Mouse (Mus musculus): ENCODE data around the gene Rps8. TPM values are rescaled to one million over a fixed set of nuclear protein-coding genes. Genes with fewer than 3 reads are reported as not detected.

Rps8 gene
- total and polyA plus RNA-seq, 3 experiments, result 1,132 to 5,186 (median 1,156) TPM

DNA sequence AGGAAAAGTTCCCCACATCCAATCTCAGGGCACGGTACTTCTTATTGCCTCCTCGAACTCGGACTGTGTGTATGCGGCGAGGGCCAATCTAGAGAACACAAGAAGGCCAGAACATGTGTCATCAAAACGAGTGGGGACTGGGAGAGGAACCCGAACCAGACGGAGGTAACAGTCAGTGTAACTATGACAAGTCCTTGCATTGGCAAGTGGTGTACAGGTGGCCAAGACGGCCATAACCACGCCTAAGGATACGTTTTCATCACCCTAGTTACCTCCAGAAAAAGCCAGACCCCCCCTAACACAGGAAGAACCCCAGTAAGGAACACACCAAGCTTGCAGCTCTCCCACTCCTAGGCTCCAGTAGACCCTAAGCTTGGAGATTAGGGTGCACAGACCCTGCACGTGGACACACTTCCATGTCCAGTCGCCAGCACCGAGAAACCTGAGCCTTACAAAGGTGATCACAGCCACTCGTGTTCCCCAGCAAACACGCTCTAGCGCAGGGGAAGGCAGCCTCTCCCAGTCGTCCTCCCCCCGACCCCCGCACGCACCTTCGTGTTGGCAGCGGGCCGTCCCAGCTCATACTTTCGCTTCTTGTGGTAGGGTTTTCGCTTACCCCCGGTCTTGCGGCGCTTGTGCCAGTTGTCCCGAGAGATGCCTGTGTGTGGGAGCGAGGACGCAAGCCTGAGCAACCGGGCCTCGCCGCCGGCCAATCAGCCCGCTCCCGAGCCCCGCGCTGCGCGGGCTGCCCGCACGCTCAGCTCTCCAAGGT is 837 bp downstream of the Rps8 start:
- TF ChIP-seq MYC (IDR thresholded peaks at IDR 0.05; ENCODE audit: low read depth, low read length) (0 out of 2 replicates have a peak, but pooled peaks have one; percentile 50), ZKSCAN1 (IDR thresholded peaks at IDR 0.05; ENCODE audit: low read depth, low read length) (no peak)
- H3K9me3 ChIP-seq (replicated peaks; ENCODE audit: insufficient read depth, low read length), result no peaks in the 10 kb centered on the region
- peaks cover 38% of the 10 kb centered on the region for H3K79me2 ChIP-seq (ENCODE audit: control insufficient read depth, insufficient read depth, low read length, poor library complexity)
- H3K4me3 ChIP-seq (ENCODE audit: control insufficient read depth in 1 of 2, insufficient read depth in 1 of 2, low read depth in 2 of 2, low read length in 2 of 2), result peak overlapping the region; percentile 63 to 97
- H3K36me3 ChIP-seq (ENCODE audit: control insufficient read depth in 1 of 2, insufficient read depth in 2 of 2, low read length in 2 of 2), result peaks cover 16 to 19% of the 10 kb centered on the region in 2 experiments
- H3K9ac ChIP-seq (ENCODE audit: control insufficient read depth, low read depth, low read length, poor library complexity, severe bottlenecking), result peak overlapping the region; percentile 99
- H3K4me1 ChIP-seq (ENCODE audit: control insufficient read depth in 1 of 2, insufficient read depth in 2 of 2, low read length in 2 of 2), result peaks cover 0 to 18% of the 10 kb centered on the region in 2 experiments; a peak in 2 of 4 replicates
- no peaks in the 10 kb centered on the region for H3K27me3 ChIP-seq (ENCODE audit: control insufficient read depth in 1 of 2, insufficient read depth in 2 of 2, low read length in 2 of 2)
- DNase-seq (ENCODE audit: low read depth, low spot score), result peak; percentile 61
- peak overlapping the region; percentile 74 for H3K27ac ChIP-seq (ENCODE audit: control insufficient read depth, low read depth, low read length)

GRCm38 (mm10) chr4:117152714-117153113 is 3.3 kb downstream of the Rps8 start:
- H3K27me3 ChIP-seq (ENCODE audit: control insufficient read depth in 1 of 2, insufficient read depth in 2 of 2, low read length in 2 of 2), result no peaks in the 10 kb centered on the region
- H3K9me3 ChIP-seq (replicated peaks; ENCODE audit: insufficient read depth, low read length), result no peaks in the 10 kb centered on the region
- peaks cover 16 to 19% of the 10 kb centered on the region in 2 experiments for H3K36me3 ChIP-seq (ENCODE audit: control insufficient read depth in 1 of 2, insufficient read depth in 2 of 2, low read length in 2 of 2)
- peak overlapping the region; percentile 46 for H3K27ac ChIP-seq (ENCODE audit: control insufficient read depth, low read depth, low read length)
- H3K4me1 ChIP-seq (ENCODE audit: control insufficient read depth in 1 of 2, insufficient read depth in 2 of 2, low read length in 2 of 2), result peaks cover 0 to 18% of the 10 kb centered on the region in 2 experiments; a peak in 2 of 4 replicates
- H3K79me2 ChIP-seq (ENCODE audit: control insufficient read depth, insufficient read depth, low read length, poor library complexity), result peaks cover 38% of the 10 kb centered on the region
- TF ChIP-seq SMC3 (IDR thresholded peaks at IDR 0.05; ENCODE audit: low read depth, low read length), result no peak
- no peak for TF ChIP-seq CHD1 (IDR thresholded peaks at IDR 0.05; ENCODE audit: low read depth, low read length)
- TF ChIP-seq GATA1 (IDR thresholded peaks at IDR 0.05; ENCODE audit: low read depth, low read length), result no peak
- TF ChIP-seq SIN3A (IDR thresholded peaks at IDR 0.05; ENCODE audit: low read length), result no peak
- TF ChIP-seq EP300 (IDR thresholded peaks at IDR 0.05; ENCODE audit: low read depth in 1 of 2, low read length in 2 of 2), result no peak
- no peak for TF ChIP-seq USF2 (IDR thresholded peaks at IDR 0.05; ENCODE audit: borderline replicate concordance in 1 of 2, insufficient read depth in 1 of 2, low read depth in 1 of 2, low read length in 2 of 2)
- TF ChIP-seq POLR2AphosphoS2 (IDR thresholded peaks at IDR 0.05; ENCODE audit: low read length), result peak; percentile 55; the same call in 1 of the 2 replicates
- H3K4me3 ChIP-seq (ENCODE audit: control insufficient read depth in 1 of 2, insufficient read depth in 1 of 2, low read depth in 2 of 2, low read length in 2 of 2), result peak overlapping the region; percentile 63 to 97
- peak overlapping the region; percentile 99 for H3K9ac ChIP-seq (ENCODE audit: control insufficient read depth, low read depth, low read length, poor library complexity, severe bottlenecking)
- DNase-seq (ENCODE audit: low read depth, low spot score), result peak; percentile 48

DNA sequence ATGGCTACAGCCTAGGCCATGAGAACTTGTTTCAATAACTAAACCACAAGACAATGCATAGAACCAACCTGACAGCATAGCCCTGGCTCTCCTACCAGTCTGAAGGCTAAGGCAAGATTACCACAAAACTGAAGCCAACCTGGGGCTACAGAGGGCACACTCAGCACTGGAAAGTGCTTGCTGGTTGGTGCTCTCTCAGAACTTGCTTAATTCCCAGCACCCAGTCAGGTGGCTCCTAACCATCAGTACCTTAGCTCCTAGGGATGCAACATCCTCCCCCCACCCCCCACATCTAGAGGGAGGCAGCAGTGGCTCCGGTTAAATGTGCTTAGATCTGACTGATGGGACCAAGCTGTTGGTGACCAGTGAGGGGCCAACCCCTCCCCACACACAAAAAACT is 4.6 kb downstream of the Rps8 start:
- Histone ChIP-seq H3K27me3 (ENCODE audit: control insufficient read depth in 1 of 2, insufficient read depth in 2 of 2, low read length in 2 of 2) (no peaks in the 10 kb centered on the region), H3K79me2 (ENCODE audit: control insufficient read depth, insufficient read depth, low read length, poor library complexity) (peaks cover 38% of the 10 kb centered on the region), H3K9ac (ENCODE audit: control insufficient read depth, low read depth, low read length, poor library complexity, severe bottlenecking) (no peak overlapping the region), H3K4me3 (ENCODE audit: control insufficient read depth in 1 of 2, insufficient read depth in 1 of 2, low read depth in 2 of 2, low read length in 2 of 2) (no peak overlapping the region), H3K27ac (ENCODE audit: control insufficient read depth, low read depth, low read length) (peak overlapping the region; percentile 0; the same call in 1 of the 2 replicates), H3K36me3 (ENCODE audit: control insufficient read depth in 1 of 2, insufficient read depth in 2 of 2, low read length in 2 of 2) (peaks cover 16 to 19% of the 10 kb centered on the region in 2 experiments), H3K9me3 (replicated peaks; ENCODE audit: insufficient read depth, low read length) (no peaks in the 10 kb centered on the region), H3K4me1 (ENCODE audit: control insufficient read depth in 1 of 2, insufficient read depth in 2 of 2, low read length in 2 of 2) (peaks cover 0 to 18% of the 10 kb centered on the region in 2 experiments; a peak in 2 of 4 replicates)
- peak; percentile 37 for DNase-seq (ENCODE audit: low read depth, low spot score)
- peak in 1 of 2 experiments; percentile 29; a peak in 1 of 4 replicates for TF ChIP-seq POLR2A (IDR thresholded peaks at IDR 0.05; ENCODE audit: control insufficient read depth in 1 of 2, insufficient read depth in 1 of 2, low read depth in 1 of 2, low read length in 2 of 2, poor library complexity in 1 of 2)
- TF ChIP-seq POLR2AphosphoS2 (IDR thresholded peaks at IDR 0.05; ENCODE audit: low read length), result peak; percentile 21
- TF ChIP-seq MEF2A (IDR thresholded peaks at IDR 0.05; ENCODE audit: extremely low read depth, insufficient replicate concordance, low read depth, low read length, poor library complexity, severe bottlenecking), result no peak

Data from MEL (cell line).